Mouse (Mus musculus) limb, embryonic 13.5 days (tissue): ENCODE data around the gene Tmem9b. TPM values are rescaled to one million over a fixed set of nuclear protein-coding genes. Genes with fewer than 3 reads are reported as not detected.

Experiments used
- ATAC-seq: fragments of 200-750 bp; cut with Nextera tagmentation; 2 replicates; pipeline ENCODE4 v1.8.0; 2017; ENCODE audit warnings: low read depth, moderate number of reproducible peaks, moderate TSS enrichment; ENCODE audit not compliant: low FRiP score
- H3K27ac ChIP-seq: fragments of 300-500 bp; sonication (generic); 2 replicates; pipeline ENCODE4 v1.5.1; 2015; ENCODE audit warnings: inconsistent platforms, mild to moderate bottlenecking, moderate library complexity
- H3K27me3 ChIP-seq: fragments of 300-500 bp; sonication (generic); 2 replicates; pipeline ENCODE4 v1.6.1; 2015; ENCODE audit warnings: mild to moderate bottlenecking, inconsistent platforms
- H3K36me3 ChIP-seq: fragments of 300-500 bp; sonication (generic); 2 replicates; pipeline ENCODE4 v1.6.1; 2015; ENCODE audit warnings: inconsistent platforms, mild to moderate bottlenecking, moderate library complexity
- H3K4me1 ChIP-seq: fragments of 300-500 bp; sonication (generic); 2 replicates; pipeline ENCODE4 v1.6.1; 2015; ENCODE audit warnings: inconsistent platforms
- H3K4me2 ChIP-seq: fragments of 300-500 bp; sonication (generic); replicated peaks from 2 replicates; pipeline ENCODE4 v1.6.1; 2015; ENCODE audit warnings: inconsistent platforms, mild to moderate bottlenecking, moderate library complexity
- H3K4me3 ChIP-seq: fragments of 300-500 bp; sonication (generic); 2 replicates; pipeline ENCODE4 v1.5.1; 2015; ENCODE audit warnings: moderate library complexity, mild to moderate bottlenecking, inconsistent platforms
- H3K9ac ChIP-seq: fragments of 300-500 bp; sonication (generic); 2 replicates; pipeline ENCODE4 v1.6.1; 2015; ENCODE audit warnings: mild to moderate bottlenecking, inconsistent platforms
- H3K9me3 ChIP-seq: fragments of 300-500 bp; sonication (generic); 2 replicates; pipeline ENCODE4 v1.6.1; 2016; ENCODE audit warnings: inconsistent platforms
- WGBS: fragments of 180-500 bp; shearing (Covaris S2); methylation state at CpG from one replicate; pipeline ENCODE4 v1.1.7; 2015; 5-methylcytosine and 5-hydroxymethylcytosine counted together
- polyA plus RNA-seq: library from polyadenylated mRNA; unstranded; fragments of >200 nt; fragmentation: Nextera tagmentation; extraction: Ambion mirVana; gene quantifications from 2 replicates; pipeline ENCODE4 v1.2.1, GENCODE M21; 2015

Tmem9b gene
- polyA plus RNA-seq = 46.8 and 47.8 TPM in 2 replicates

GRCm38 (mm10) chr7:109752008-109752925 is at the start of gene Tmem9b:
Tmem9b (minus strand) TSS chr7:109752875.
- Histone ChIP-seq H3K9me3 (no peaks in the 10 kb centered on the region), H3K4me1 (peaks cover 16% of the 10 kb centered on the region), H3K27me3 (no peaks in the 10 kb centered on the region), H3K4me2 (peak within 1 kb of the TSS; percentile 91), H3K27ac (peak within 1 kb of the TSS; percentile 72), H3K9ac (peak within 1 kb of the TSS; percentile 91), H3K4me3 (peak within 1 kb of the TSS; percentile 88), H3K36me3 (no peaks in the 10 kb centered on the region)
- WGBS = under 1% methylated on average over 70 of the region's 74 CpGs
- peak; percentile 89 for ATAC-seq

GRCm38 (mm10) chr7:109800626-109801025 is 48.0 kb upstream of the Tmem9b start:
- Histone ChIP-seq H3K4me1 (no peaks in the 10 kb centered on the region), H3K27ac (no peak overlapping the region), H3K4me3 (no peak overlapping the region), H3K36me3 (no peaks in the 10 kb centered on the region), H3K4me2 (no peak overlapping the region), H3K9ac (no peak overlapping the region), H3K27me3 (peaks cover 4% of the 10 kb centered on the region; the same call in 1 of the 2 replicates), H3K9me3 (no peaks in the 10 kb centered on the region)
- ATAC-seq = no peak
- 80% methylated on average over 4 of the region's 4 CpGs for WGBS

- peaks cover 1% of the 10 kb centered on the region; the same call in 1 of the 2 replicates for H3K27me3 ChIP-seq
- H3K9me3 ChIP-seq = no peaks in the 10 kb centered on the region
- no peak overlapping the region for H3K9ac ChIP-seq
- 87% methylated on average over 11 of the region's 11 CpGs for WGBS
- H3K36me3 ChIP-seq = no peaks in the 10 kb centered on the region
- no peak for ATAC-seq
- no peak overlapping the region for H3K4me2 ChIP-seq
- 0 out of 2 replicates have a peak, but pooled peaks cover 3% of the 10 kb centered on the region for H3K4me1 ChIP-seq
- no peak overlapping the region for H3K27ac ChIP-seq
- no peak overlapping the region for H3K4me3 ChIP-seq
Observed at GRCm38 (mm10) chr7:109799168-109799567, 46.5 kb upstream of the Tmem9b start.

- Histone ChIP-seq H3K9ac (no peak overlapping the region), H3K4me1 (0 out of 2 replicates have a peak, but pooled peaks cover 3% of the 10 kb centered on the region), H3K27ac (no peak overlapping the region), H3K9me3 (no peaks in the 10 kb centered on the region), H3K4me2 (no peak overlapping the region), H3K36me3 (no peaks in the 10 kb centered on the region), H3K4me3 (no peak overlapping the region), H3K27me3 (no peaks in the 10 kb centered on the region)
- no peak for ATAC-seq
- WGBS = 76% methylated on average over 5 of the region's 5 CpGs
Observed at GRCm38 (mm10) chr7:109795564-109795963, 42.9 kb upstream of the Tmem9b start.

- Histone ChIP-seq H3K9ac (no peak overlapping the region), H3K4me3 (no peak overlapping the region), H3K9me3 (no peaks in the 10 kb centered on the region), H3K27ac (no peak overlapping the region), H3K36me3 (no peaks in the 10 kb centered on the region), H3K27me3 (no peaks in the 10 kb centered on the region), H3K4me2 (no peak overlapping the region), H3K4me1 (0 out of 2 replicates have a peak, but pooled peaks cover 3% of the 10 kb centered on the region)
- no peak for ATAC-seq
- 69% methylated on average over 2 of the region's 2 CpGs for WGBS
Observed at GRCm38 (mm10) chr7:109794556-109794955, 41.9 kb upstream of the Tmem9b start.

GRCm38 (mm10) chr7:109792759-109793158 is 40.1 kb upstream of the Tmem9b start:
- ATAC-seq = no peak
- H3K4me1 ChIP-seq = 0 out of 2 replicates have a peak, but pooled peaks cover 3% of the 10 kb centered on the region
- H3K36me3 ChIP-seq = no peaks in the 10 kb centered on the region
- H3K27me3 ChIP-seq = no peaks in the 10 kb centered on the region
- no peak overlapping the region for H3K4me3 ChIP-seq
- no peak overlapping the region for H3K4me2 ChIP-seq
- H3K27ac ChIP-seq = no peak overlapping the region
- H3K9ac ChIP-seq = no peak overlapping the region
- WGBS = 74% methylated on average over 2 of the region's 2 CpGs
- H3K9me3 ChIP-seq = no peaks in the 10 kb centered on the region

- Histone ChIP-seq H3K27ac (no peak overlapping the region), H3K4me3 (no peak overlapping the region)
- no peak for ATAC-seq
Observed at GRCm38 (mm10) chr7:109790818-109791217, 38.1 kb upstream of the Tmem9b start.

GRCm38 (mm10) chr7:109787860-109788259 is 35.2 kb upstream of the Tmem9b start:
- Histone ChIP-seq H3K27ac (no peak overlapping the region), H3K9ac (no peak overlapping the region), H3K9me3 (no peaks in the 10 kb centered on the region), H3K4me2 (no peak overlapping the region), H3K27me3 (peaks cover 17% of the 10 kb centered on the region), H3K4me3 (no peak overlapping the region), H3K36me3 (no peaks in the 10 kb centered on the region), H3K4me1 (peaks cover 7% of the 10 kb centered on the region; the same call in 1 of the 2 replicates)
- 80% methylated on average over 2 of the region's 2 CpGs for WGBS
- ATAC-seq = no peak

More at GRCm38 (mm10) chr7:109790818-109791217, 38.1 kb upstream of the Tmem9b start:
- Histone ChIP-seq H3K4me2 (no peak overlapping the region), H3K27me3 (no peaks in the 10 kb centered on the region), H3K9ac (no peak overlapping the region), H3K9me3 (no peaks in the 10 kb centered on the region), H3K36me3 (no peaks in the 10 kb centered on the region), H3K4me1 (0 out of 2 replicates have a peak, but pooled peaks cover 3% of the 10 kb centered on the region)
- 67% methylated on average over 3 of the region's 3 CpGs for WGBS

- H3K27me3 ChIP-seq = peaks cover 60% of the 10 kb centered on the region
- WGBS = 36% methylated on average over 7 of the region's 7 CpGs
- H3K9ac ChIP-seq = no peak overlapping the region
- no peaks in the 10 kb centered on the region for H3K9me3 ChIP-seq
- no peak overlapping the region for H3K4me2 ChIP-seq
- H3K4me1 ChIP-seq = peaks cover 23% of the 10 kb centered on the region
- no peak for ATAC-seq
- no peak overlapping the region for H3K27ac ChIP-seq
- no peaks in the 10 kb centered on the region for H3K36me3 ChIP-seq
- H3K4me3 ChIP-seq = no peak overlapping the region
Observed at GRCm38 (mm10) chr7:109783281-109783680, 30.6 kb upstream of the Tmem9b start.

GRCm38 (mm10) chr7:109781470-109782203 is 29.0 kb upstream of the Tmem9b start, which contains the start of gene Nrip3:
Nrip3 (minus strand) TSS chr7:109782025.
- WGBS = 2% methylated on average over 52 of the region's 52 CpGs
- Histone ChIP-seq H3K27ac (no peak within 1 kb of the TSS), H3K9ac (peak within 1 kb of the TSS; percentile 61), H3K4me3 (peak within 1 kb of the TSS; percentile 52), H3K4me1 (peaks cover 23% of the 10 kb centered on the region), H3K27me3 (peaks cover 74% of the 10 kb centered on the region), H3K9me3 (no peaks in the 10 kb centered on the region), H3K36me3 (no peaks in the 10 kb centered on the region), H3K4me2 (peak within 1 kb of the TSS; percentile 95)
- peak; percentile 81 for ATAC-seq

GRCm38 (mm10) chr7:109781087-109781469 is 28.4 kb upstream of the Tmem9b start:
- Histone ChIP-seq H3K4me1 (peaks cover 23% of the 10 kb centered on the region), H3K4me3 (peak overlapping the region; percentile 52), H3K9ac (peak overlapping the region; percentile 61), H3K4me2 (peak overlapping the region; percentile 95), H3K9me3 (no peaks in the 10 kb centered on the region), H3K27ac (no peak overlapping the region), H3K36me3 (no peaks in the 10 kb centered on the region), H3K27me3 (peaks cover 74% of the 10 kb centered on the region)
- 1% methylated on average over 24 of the region's 24 CpGs for WGBS
- ATAC-seq = peak; percentile 25; the same call in 1 of the 2 replicates

GRCm38 (mm10) chr7:109772251-109772650 is 19.6 kb upstream of the Tmem9b start:
- Histone ChIP-seq H3K9me3 (no peaks in the 10 kb centered on the region), H3K4me1 (no peaks in the 10 kb centered on the region), H3K36me3 (no peaks in the 10 kb centered on the region), H3K9ac (no peak overlapping the region), H3K4me2 (no peak overlapping the region), H3K4me3 (no peak overlapping the region), H3K27ac (no peak overlapping the region), H3K27me3 (peaks cover 3% of the 10 kb centered on the region; the same call in 1 of the 2 replicates)
- ATAC-seq = no peak
